Mouse (Mus musculus): ENCODE measurements around the gene Wnt10a. TPM values are rescaled to one million over a fixed set of nuclear protein-coding genes. Genes with fewer than 3 reads are reported as not detected.
A peak's percentile ranks its signal among the peaks of the same experiment; 100 is the strongest.

Wnt10a gene
- polyA plus RNA-seq (2016; fragmentation: Nextera tagmentation; extraction: Ambion mirVana): 1.7 and 1.8 TPM in 2 replicates

- no peaks in the 10 kb centered on the region for H3K36me3 ChIP-seq
- H3K4me2 ChIP-seq (replicated peaks): peak within 1 kb of the TSS; percentile 50
- H3K4me1 ChIP-seq: peaks cover 37% of the 10 kb centered on the region
- H3K9ac ChIP-seq (replicated peaks): peak within 1 kb of the TSS; percentile 34
- no peak for ATAC-seq (ENCODE audit: low FRiP score, low read depth)
- H3K4me3 ChIP-seq: peak within 1 kb of the TSS; percentile 32
- H3K27ac ChIP-seq (replicated peaks): no peak within 1 kb of the TSS
- under 1% methylated on average over 11 of the region's 11 CpGs for WGBS
- H3K9me3 ChIP-seq: no peaks in the 10 kb centered on the region
- H3K27me3 ChIP-seq: peaks cover 100% of the 10 kb centered on the region
Observed at GRCm38 (mm10) chr1:74791249-74791648, at the start of gene Wnt10a. TSS of gene Wnt10a (plus strand) at chr1:74791516.

- no peak for ATAC-seq (ENCODE audit: low FRiP score, low read depth)
- Histone ChIP-seq H3K36me3 (no peaks in the 10 kb centered on the region), H3K4me2 (replicated peaks) (no peak overlapping the region), H3K27me3 (peaks cover 36% of the 10 kb centered on the region), H3K4me1 (0 out of 2 replicates have a peak, but pooled peaks cover 6% of the 10 kb centered on the region), H3K9ac (replicated peaks) (no peak overlapping the region), H3K9me3 (no peaks in the 10 kb centered on the region), H3K4me3 (no peak overlapping the region), H3K27ac (replicated peaks) (no peak overlapping the region)
- 73% methylated on average over 5 of the region's 5 CpGs for WGBS
Observed at GRCm38 (mm10) chr1:74747335-74747734, 44.0 kb upstream of the Wnt10a start.

GRCm38 (mm10) chr1:74748643-74749271 is 42.6 kb upstream of the Wnt10a start, which contains the start of gene Prkag3:
TSS of gene Prkag3 (minus strand) at chr1:74749221.
- Histone ChIP-seq H3K4me3 (peak within 1 kb of the TSS; percentile 21; the same call in 1 of the 2 replicates), H3K4me1 (0 out of 2 replicates have a peak, but pooled peaks cover 6% of the 10 kb centered on the region), H3K4me2 (replicated peaks) (peak within 1 kb of the TSS; percentile 52), H3K27me3 (peaks cover 36% of the 10 kb centered on the region), H3K27ac (replicated peaks) (no peak within 1 kb of the TSS), H3K9me3 (no peaks in the 10 kb centered on the region), H3K36me3 (no peaks in the 10 kb centered on the region), H3K9ac (replicated peaks) (peak within 1 kb of the TSS; percentile 37; the same call in 1 of the 2 replicates)
- 8% methylated on average over 30 of the region's 30 CpGs for WGBS
- ATAC-seq (ENCODE audit: low FRiP score, low read depth): peak; percentile 34; the same call in 1 of the 2 replicates

- peaks cover 35% of the 10 kb centered on the region for H3K27me3 ChIP-seq
- no peak overlapping the region for H3K9ac ChIP-seq (replicated peaks)
- H3K4me1 ChIP-seq: 0 out of 2 replicates have a peak, but pooled peaks cover 6% of the 10 kb centered on the region
- no peaks in the 10 kb centered on the region for H3K36me3 ChIP-seq
- ATAC-seq (ENCODE audit: low FRiP score, low read depth): no peak
- no peak overlapping the region for H3K4me2 ChIP-seq (replicated peaks)
- H3K4me3 ChIP-seq: no peak overlapping the region
- H3K27ac ChIP-seq (replicated peaks): no peak overlapping the region
- no peaks in the 10 kb centered on the region for H3K9me3 ChIP-seq
- 78% methylated on average over 7 of the region's 7 CpGs for WGBS
Observed at GRCm38 (mm10) chr1:74749301-74749700, 42.0 kb upstream of the Wnt10a start.

GRCm38 (mm10) chr1:74750683-74751082 is 40.6 kb upstream of the Wnt10a start:
- H3K27ac ChIP-seq (replicated peaks): no peak overlapping the region
- no peak overlapping the region for H3K4me3 ChIP-seq
- peaks cover 29% of the 10 kb centered on the region for H3K27me3 ChIP-seq
- H3K36me3 ChIP-seq: no peaks in the 10 kb centered on the region
- H3K4me1 ChIP-seq: 0 out of 2 replicates have a peak, but pooled peaks cover 6% of the 10 kb centered on the region
- no peaks in the 10 kb centered on the region for H3K9me3 ChIP-seq
- 83% methylated on average over 4 of the region's 4 CpGs for WGBS
- no peak overlapping the region for H3K4me2 ChIP-seq (replicated peaks)
- H3K9ac ChIP-seq (replicated peaks): no peak overlapping the region
- ATAC-seq (ENCODE audit: low FRiP score, low read depth): no peak

- no peaks in the 10 kb centered on the region for H3K36me3 ChIP-seq
- H3K27ac ChIP-seq (replicated peaks): no peak overlapping the region
- H3K27me3 ChIP-seq: peaks cover 28% of the 10 kb centered on the region
- H3K4me1 ChIP-seq: 0 out of 2 replicates have a peak, but pooled peaks cover 6% of the 10 kb centered on the region
- no peak overlapping the region for H3K4me3 ChIP-seq
- no peaks in the 10 kb centered on the region for H3K9me3 ChIP-seq
- no peak for ATAC-seq (ENCODE audit: low FRiP score, low read depth)
- H3K9ac ChIP-seq (replicated peaks): no peak overlapping the region
- 87% methylated on average over 8 of the region's 8 CpGs for WGBS
- H3K4me2 ChIP-seq (replicated peaks): no peak overlapping the region
Observed at GRCm38 (mm10) chr1:74752150-74752549, 39.2 kb upstream of the Wnt10a start.

GRCm38 (mm10) chr1:74752833-74753232 is 38.5 kb upstream of the Wnt10a start:
- no peak overlapping the region for H3K4me2 ChIP-seq (replicated peaks)
- H3K4me3 ChIP-seq: no peak overlapping the region
- ATAC-seq (ENCODE audit: low FRiP score, low read depth): no peak
- 95% methylated on average over 3 of the region's 3 CpGs for WGBS
- H3K36me3 ChIP-seq: no peaks in the 10 kb centered on the region
- H3K27ac ChIP-seq (replicated peaks): no peak overlapping the region
- H3K9me3 ChIP-seq: no peaks in the 10 kb centered on the region
- 0 out of 2 replicates have a peak, but pooled peaks cover 6% of the 10 kb centered on the region for H3K4me1 ChIP-seq
- H3K9ac ChIP-seq (replicated peaks): no peak overlapping the region
- peaks cover 21% of the 10 kb centered on the region for H3K27me3 ChIP-seq

- Histone ChIP-seq H3K36me3 (no peaks in the 10 kb centered on the region), H3K27me3 (peaks cover 15% of the 10 kb centered on the region), H3K4me2 (replicated peaks) (no peak overlapping the region), H3K27ac (replicated peaks) (no peak overlapping the region), H3K9me3 (no peaks in the 10 kb centered on the region), H3K9ac (replicated peaks) (no peak overlapping the region), H3K4me1 (0 out of 2 replicates have a peak, but pooled peaks cover 6% of the 10 kb centered on the region), H3K4me3 (no peak overlapping the region)
- no peak for ATAC-seq (ENCODE audit: low FRiP score, low read depth)
- 88% methylated on average over 8 of the region's 8 CpGs for WGBS
Observed at GRCm38 (mm10) chr1:74753266-74753974, 37.9 kb upstream of the Wnt10a start.

- 69% methylated on average over 5 of the region's 5 CpGs for WGBS
Observed at GRCm38 (mm10) chr1:74754175-74754785, 37.0 kb upstream of the Wnt10a start.

GRCm38 (mm10) chr1:74759773-74760172 is 31.5 kb upstream of the Wnt10a start:
- no peak for ATAC-seq (ENCODE audit: low FRiP score, low read depth)
- Histone ChIP-seq H3K4me3 (no peak overlapping the region), H3K9me3 (no peaks in the 10 kb centered on the region), H3K4me2 (replicated peaks) (no peak overlapping the region), H3K4me1 (no peaks in the 10 kb centered on the region), H3K36me3 (no peaks in the 10 kb centered on the region), H3K27me3 (peaks cover 19% of the 10 kb centered on the region), H3K27ac (replicated peaks) (no peak overlapping the region), H3K9ac (replicated peaks) (no peak overlapping the region)
- 31% methylated on average over 4 of the region's 4 CpGs for WGBS

More at GRCm38 (mm10) chr1:74754175-74754785, 37.0 kb upstream of the Wnt10a start:
- Histone ChIP-seq H3K9me3 (no peaks in the 10 kb centered on the region), H3K4me3 (no peak overlapping the region), H3K27me3 (peaks cover 6% of the 10 kb centered on the region), H3K4me2 (replicated peaks) (no peak overlapping the region), H3K4me1 (no peaks in the 10 kb centered on the region), H3K27ac (replicated peaks) (no peak overlapping the region), H3K36me3 (no peaks in the 10 kb centered on the region), H3K9ac (replicated peaks) (no peak overlapping the region)
- ATAC-seq (ENCODE audit: low FRiP score, low read depth): no peak

- no peak for ATAC-seq (ENCODE audit: low FRiP score, low read depth)
- Histone ChIP-seq H3K27ac (replicated peaks) (no peak overlapping the region), H3K9me3 (no peaks in the 10 kb centered on the region), H3K27me3 (peaks cover 43% of the 10 kb centered on the region), H3K9ac (replicated peaks) (no peak overlapping the region), H3K4me2 (replicated peaks) (no peak overlapping the region), H3K4me1 (no peaks in the 10 kb centered on the region), H3K4me3 (no peak overlapping the region), H3K36me3 (no peaks in the 10 kb centered on the region)
- 2% methylated on average over 6 of the region's 6 CpGs for WGBS
Observed at GRCm38 (mm10) chr1:74763081-74763480, 28.2 kb upstream of the Wnt10a start.

Data from midbrain, embryonic 12.5 days (tissue).